Mouse (Mus musculus): ENCODE measurements around the gene Eps8l2. TPM values are rescaled to one million over a fixed set of nuclear protein-coding genes. Genes with fewer than 3 reads are reported as not detected.

Gene Eps8l2
- total and polyA plus RNA-seq, 3 experiments = 0.10 TPM; not detected in 2

GRCm38 (mm10) chr7:141392552-141393222 lies 54.0 kb downstream of the Eps8l2 start:
- H3K9me3 ChIP-seq (replicated peaks; ENCODE audit: insufficient read depth, low read length) = no peaks in the 10 kb centered on the region
- H3K36me3 ChIP-seq (ENCODE audit: control insufficient read depth in 1 of 2, insufficient read depth in 2 of 2, low read length in 2 of 2) = peaks cover 12 to 45% of the 10 kb centered on the region in 2 experiments
- H3K4me3 ChIP-seq (ENCODE audit: control insufficient read depth in 1 of 2, insufficient read depth in 1 of 2, low read depth in 2 of 2, low read length in 2 of 2) = peak overlapping the region; percentile 77 to 78
- H3K4me1 ChIP-seq (ENCODE audit: control insufficient read depth in 1 of 2, insufficient read depth in 2 of 2, low read length in 2 of 2) = peaks cover 13 to 29% of the 10 kb centered on the region in 2 experiments
- no peak for TF ChIP-seq CTCF (IDR thresholded peaks at IDR 0.05 in 2 of 3, conservative IDR thresholded peaks at IDR 0.05 in 1 of 3; ENCODE audit: control insufficient read depth in 1 of 3, insufficient read depth in 1 of 3, low read depth in 2 of 3, low read length in 3 of 3, poor library complexity in 1 of 3, severe bottlenecking in 1 of 3)
- TF ChIP-seq MXI1 (IDR thresholded peaks at IDR 0.05; ENCODE audit: low read depth, low read length) = peak; percentile 93
- no peak for TF ChIP-seq SMC3 (IDR thresholded peaks at IDR 0.05; ENCODE audit: low read depth, low read length)
- peak; percentile 88 for TF ChIP-seq TBP (IDR thresholded peaks at IDR 0.05; ENCODE audit: low read depth, low read length)
- TF ChIP-seq ELF1 (IDR thresholded peaks at IDR 0.05; ENCODE audit: low read depth, low read length) = peak; percentile 53; the same call in 1 of the 2 replicates
- TF ChIP-seq MYB (IDR thresholded peaks at IDR 0.05; ENCODE audit: low read depth, low read length) = no peak
- TF ChIP-seq ZMIZ1 (IDR thresholded peaks at IDR 0.05; ENCODE audit: low read depth, low read length) = 0 out of 2 replicates have a peak, but pooled peaks have one; percentile 35
- peak; percentile 82 to 85 for TF ChIP-seq EP300 (IDR thresholded peaks at IDR 0.05; ENCODE audit: low read depth in 1 of 2, low read length in 2 of 2)
- peak; percentile 94 for TF ChIP-seq MYC (IDR thresholded peaks at IDR 0.05; ENCODE audit: low read depth, low read length)
- TF ChIP-seq POLR2AphosphoS2 (IDR thresholded peaks at IDR 0.05; ENCODE audit: low read length) = no peak
- peak; percentile 80 for TF ChIP-seq MAX (IDR thresholded peaks at IDR 0.05; ENCODE audit: low read length)
- peak; percentile 78; the same call in 1 of the 2 replicates for TF ChIP-seq CHD1 (IDR thresholded peaks at IDR 0.05; ENCODE audit: low read depth, low read length)
- peak in 1 of 2 experiments; percentile 62; a peak in 2 of 4 replicates for TF ChIP-seq POLR2A (IDR thresholded peaks at IDR 0.05; ENCODE audit: control insufficient read depth in 1 of 2, insufficient read depth in 1 of 2, low read depth in 1 of 2, low read length in 2 of 2, poor library complexity in 1 of 2)
- no peak for TF ChIP-seq JUND (IDR thresholded peaks at IDR 0.05; ENCODE audit: low read depth, low read length)
- no peak for TF ChIP-seq MEF2A (IDR thresholded peaks at IDR 0.05; ENCODE audit: extremely low read depth, insufficient replicate concordance, low read depth, low read length, poor library complexity, severe bottlenecking)
- no peak for TF ChIP-seq CHD2 (IDR thresholded peaks at IDR 0.05; ENCODE audit: low read length)
- TF ChIP-seq NELFE (IDR thresholded peaks at IDR 0.05; ENCODE audit: low read depth, low read length) = peak; percentile 47
- TF ChIP-seq NRF1 (IDR thresholded peaks at IDR 0.05; ENCODE audit: insufficient read depth, low read depth, low read length, poor library complexity, severe bottlenecking) = no peak
- TF ChIP-seq TAL1 (IDR thresholded peaks at IDR 0.05; ENCODE audit: low read length) = no peak
- peak; percentile 99 for TF ChIP-seq GABPA (IDR thresholded peaks at IDR 0.05; ENCODE audit: low read depth, low read length)
- TF ChIP-seq SIN3A (IDR thresholded peaks at IDR 0.05; ENCODE audit: low read length) = peak; percentile 97
- TF ChIP-seq USF2 (IDR thresholded peaks at IDR 0.05; ENCODE audit: borderline replicate concordance in 1 of 2, insufficient read depth in 1 of 2, low read depth in 1 of 2, low read length in 2 of 2) = no peak
- TF ChIP-seq ETS1 (IDR thresholded peaks at IDR 0.05; ENCODE audit: low read depth, low read length) = peak; percentile 99
- peak; percentile 73 for TF ChIP-seq GATA1 (IDR thresholded peaks at IDR 0.05; ENCODE audit: low read depth, low read length)
- TF ChIP-seq BHLHE40 (IDR thresholded peaks at IDR 0.05; ENCODE audit: borderline replicate concordance, low read depth, low read length) = 0 out of 2 replicates have a peak, but pooled peaks have one; percentile 14
- TF ChIP-seq HCFC1 (IDR thresholded peaks at IDR 0.05; ENCODE audit: low read depth, low read length) = no peak
- TF ChIP-seq ZC3H11A (IDR thresholded peaks at IDR 0.05; ENCODE audit: low read depth, low read length) = no peak
- TF ChIP-seq MAFK (IDR thresholded peaks at IDR 0.05; ENCODE audit: borderline replicate concordance, low read depth, low read length) = peak; percentile 90
- peak; percentile 19; the same call in 1 of the 2 replicates for TF ChIP-seq TCF12 (IDR thresholded peaks at IDR 0.05; ENCODE audit: low read depth, low read length)
- peak overlapping the region; percentile 97 for H3K27ac ChIP-seq (ENCODE audit: control insufficient read depth, low read depth, low read length)
- peak; percentile 94 for DNase-seq (ENCODE audit: low read depth, low spot score)
- H3K79me2 ChIP-seq (ENCODE audit: control insufficient read depth, insufficient read depth, low read length, poor library complexity) = peaks cover 25% of the 10 kb centered on the region
- no peaks in the 10 kb centered on the region for H3K27me3 ChIP-seq (ENCODE audit: control insufficient read depth in 1 of 2, insufficient read depth in 2 of 2, low read length in 2 of 2)
- peak overlapping the region; percentile 74 for H3K9ac ChIP-seq (ENCODE audit: control insufficient read depth, low read depth, low read length, poor library complexity, severe bottlenecking)

Data from MEL (cell line).